Mouse (Mus musculus): ENCODE measurements around the gene Actg2.

DNA sequence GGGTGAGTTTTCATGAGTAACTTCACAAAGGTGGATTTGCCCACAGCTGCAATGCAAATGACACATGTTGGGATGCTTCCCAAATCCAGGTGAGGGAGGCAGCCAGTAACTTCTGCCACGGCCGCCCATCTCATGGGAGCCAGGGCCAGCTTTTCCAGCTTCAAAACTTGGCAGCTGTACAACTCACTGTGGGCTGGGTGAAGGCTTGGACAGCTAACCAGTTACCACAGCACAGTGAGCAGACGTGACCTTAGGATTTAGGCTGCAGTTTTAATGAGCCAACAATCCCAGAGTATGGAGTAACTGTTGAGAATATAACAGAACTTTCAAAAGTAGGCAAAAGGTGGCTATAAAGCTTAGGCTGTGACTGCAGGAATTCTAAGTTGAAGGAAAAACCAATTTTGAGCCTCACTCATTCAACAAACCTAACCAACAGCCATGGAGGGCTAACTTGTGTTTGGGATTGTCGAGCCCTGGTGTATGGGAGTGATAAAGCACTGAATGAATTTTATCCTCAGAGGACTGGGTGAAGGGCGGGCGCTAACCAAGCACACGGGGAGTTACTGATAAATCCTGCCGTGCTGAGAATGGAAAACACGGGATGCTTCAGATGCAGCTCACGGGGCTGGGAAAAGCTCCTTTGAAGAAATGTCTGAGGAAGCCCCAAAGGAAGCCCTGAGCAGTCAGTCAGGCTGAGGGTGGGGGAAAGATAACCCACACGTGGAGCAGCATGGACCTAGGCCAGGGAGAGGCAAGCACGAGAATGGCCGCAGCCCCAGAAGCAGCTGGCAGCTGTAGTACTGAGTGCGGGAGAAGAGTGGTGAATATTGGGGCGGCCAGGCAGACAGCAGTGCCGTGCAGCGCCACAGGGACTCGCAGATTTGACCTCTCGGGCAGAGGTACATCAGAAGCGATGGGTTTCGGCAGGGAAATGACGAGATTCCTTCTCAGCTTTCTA, 39.0 kb downstream of the Actg2 start:
- no peak for TF ChIP-seq POLR2A (IDR thresholded peaks at IDR 0.05; ENCODE audit: low read depth, low read length)
- TF ChIP-seq CTCF (IDR thresholded peaks at IDR 0.05; ENCODE audit: extremely low read depth, insufficient read depth, insufficient read length, insufficient replicate concordance) = no peak
